Mouse (Mus musculus) spleen, adult 18-20 months (tissue): Measurements from ENCODE around the gene Olfr1499.
"Not testable (repeated sequence)": the region's sequence is repeated elsewhere in the genome, so short reads cannot be mapped to it uniquely, and the experiment has no call there.

Source experiments
- DNase-seq, 2 experiments: peaks; one replicate each; pipeline ENCODE4 v3.0.0; 2022; ENCODE audit warnings: mixed read lengths in 2 of 2

Gene Olfr1499

DNA sequence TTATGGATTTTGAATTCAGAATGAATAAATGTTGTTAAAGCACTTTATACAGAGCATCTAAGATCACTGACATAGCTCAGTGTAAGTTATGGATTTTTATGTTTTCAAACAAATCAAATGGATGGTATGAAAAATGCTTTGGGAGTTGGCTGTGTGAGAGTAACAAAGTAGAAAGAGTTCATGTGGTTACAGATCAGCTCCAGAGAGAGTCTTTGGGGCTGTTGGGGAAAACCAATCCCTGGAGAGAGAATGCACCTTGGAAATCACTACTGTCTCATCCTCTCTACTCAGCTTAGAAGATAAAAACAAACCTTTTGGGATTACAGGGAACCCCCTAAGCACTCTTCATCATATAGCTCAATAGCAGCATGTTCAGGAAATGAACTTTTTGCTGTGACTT lies at the start of gene Olfr1499:
Olfr1499 (minus strand) TSS at position 101 of the 400 bp plus-strand sequence.
- DNase-seq = no peak

DNA sequence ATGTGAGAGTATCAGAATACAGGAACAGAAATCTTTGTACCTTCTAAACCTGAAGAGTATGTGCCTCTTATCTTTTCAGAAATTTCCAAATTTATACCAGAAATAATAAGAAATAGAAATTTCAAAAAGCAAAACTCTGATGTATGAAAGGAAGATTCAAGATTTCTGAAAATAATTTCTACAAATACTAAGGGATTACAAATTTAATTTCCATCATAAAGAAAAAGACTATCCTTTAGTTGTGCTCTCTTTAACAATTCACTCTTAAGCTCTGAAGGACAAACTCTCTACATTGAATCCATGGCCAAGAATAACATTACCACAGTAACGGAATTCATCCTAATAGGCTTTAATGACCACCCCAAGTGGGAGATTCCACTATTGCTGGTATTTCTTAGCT lies 42.2 kb upstream of the Olfr1499 start, which contains the start of gene Olfr1502:
Olfr1502 (plus strand) TSS at position 301 of the 400 bp plus-strand sequence.
- DNase-seq = no peak

DNA sequence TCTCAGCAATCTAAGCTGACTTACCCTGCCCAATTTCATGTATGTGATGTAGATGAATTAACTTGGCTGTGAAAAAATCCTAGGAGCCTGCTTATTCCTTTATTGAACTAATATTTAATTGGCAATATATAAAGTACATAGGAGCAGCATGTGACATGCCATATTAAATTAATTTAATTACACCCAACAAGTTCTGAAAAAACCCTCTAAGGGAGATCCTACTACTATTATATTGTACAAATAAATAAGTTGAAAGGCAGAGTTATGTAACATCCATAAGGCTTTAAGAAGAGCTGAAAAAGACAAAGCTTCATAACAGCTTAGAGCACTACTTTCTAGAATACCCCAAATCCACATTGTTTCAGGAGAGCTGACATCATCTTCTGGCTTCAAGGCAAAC lies 31.3 kb upstream of the Olfr1499 start, which contains the start of gene Olfr1501:
Olfr1501 (minus strand) TSS at position 101 of the 400 bp plus-strand sequence.
- not testable (repeated sequence) for DNase-seq

DNA sequence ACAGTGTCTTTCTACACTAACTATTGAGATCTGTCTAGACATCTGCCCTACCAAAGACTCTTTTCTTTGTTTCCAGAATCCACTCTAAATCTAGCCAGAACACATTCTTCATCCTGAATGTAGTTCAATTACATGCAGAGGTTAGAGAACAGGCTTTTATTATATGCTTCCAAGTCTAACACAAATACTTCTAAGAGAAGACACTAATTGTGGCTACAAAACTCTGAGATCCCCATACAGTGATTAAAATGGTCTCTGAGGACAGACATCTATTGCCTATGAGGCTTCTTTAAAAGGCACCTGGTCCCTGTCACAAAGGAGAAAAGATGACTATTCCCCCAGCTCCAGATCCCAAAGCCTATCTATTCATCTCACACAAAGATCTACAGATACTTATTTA lies 11.1 kb upstream of the Olfr1499 start, which contains the start of gene Olfr1500:
Olfr1500 (minus strand) TSS at position 101 of the 400 bp plus-strand sequence.
- no peak for DNase-seq

DNA sequence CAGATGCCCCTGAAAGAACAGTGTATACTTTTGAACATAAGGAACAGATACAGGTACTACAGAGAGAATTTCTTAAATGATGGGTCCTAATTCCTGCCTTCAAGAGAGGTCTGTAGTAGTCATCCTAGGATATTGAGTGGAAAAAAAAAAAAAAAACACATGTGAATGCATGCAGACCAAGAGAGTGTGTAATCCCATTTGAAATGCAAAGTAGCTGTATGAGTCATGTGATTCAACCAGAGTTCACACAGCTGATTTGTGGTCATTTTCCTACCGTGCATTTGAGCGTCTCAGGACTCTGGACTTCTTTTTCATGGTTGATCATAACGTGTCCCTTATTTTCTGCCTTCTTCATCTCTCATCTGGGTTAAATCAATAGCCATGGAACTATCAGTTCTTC lies 9.2 kb upstream of the Olfr1499 start:
- DNase-seq = no peak

DNA sequence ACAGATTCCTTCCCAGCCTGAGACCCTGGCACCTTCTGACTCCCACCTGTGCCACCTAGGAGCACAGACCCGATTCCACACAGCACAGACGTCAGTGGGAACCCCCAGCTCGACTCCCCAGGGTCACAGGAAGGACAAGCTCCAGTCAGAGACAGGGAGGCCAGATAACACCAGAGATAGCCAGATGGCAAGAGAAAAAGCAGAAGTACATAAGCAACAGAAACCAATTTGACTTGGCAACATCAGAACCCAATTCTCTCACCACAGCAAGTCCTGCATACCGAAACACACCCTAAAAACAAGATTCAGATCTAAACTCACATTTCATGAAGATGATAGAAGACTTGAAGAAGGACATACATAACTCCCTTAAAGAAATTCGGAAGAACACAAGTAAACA lies 1.6 kb upstream of the Olfr1499 start:
- DNase-seq = no peak

DNA sequence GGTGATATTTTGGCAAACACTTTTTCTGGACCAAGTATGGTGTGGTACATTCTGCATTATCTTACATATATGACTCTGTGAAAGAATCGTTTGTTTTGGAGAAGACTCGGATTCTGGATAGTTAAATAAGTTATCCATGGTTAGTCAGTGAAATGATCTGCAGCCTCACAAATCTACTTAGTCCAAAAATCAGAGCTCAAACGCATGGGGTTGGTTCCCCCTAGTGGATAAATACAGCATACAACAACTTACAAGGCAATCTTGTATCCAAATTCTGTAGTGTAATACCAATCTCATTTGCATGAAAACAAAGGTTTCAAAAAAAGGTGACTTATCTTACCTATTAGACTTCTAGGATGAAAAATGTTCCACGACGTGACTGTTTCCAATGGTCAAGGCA lies 420 bp downstream of the Olfr1499 start:
- no peak for DNase-seq

DNA sequence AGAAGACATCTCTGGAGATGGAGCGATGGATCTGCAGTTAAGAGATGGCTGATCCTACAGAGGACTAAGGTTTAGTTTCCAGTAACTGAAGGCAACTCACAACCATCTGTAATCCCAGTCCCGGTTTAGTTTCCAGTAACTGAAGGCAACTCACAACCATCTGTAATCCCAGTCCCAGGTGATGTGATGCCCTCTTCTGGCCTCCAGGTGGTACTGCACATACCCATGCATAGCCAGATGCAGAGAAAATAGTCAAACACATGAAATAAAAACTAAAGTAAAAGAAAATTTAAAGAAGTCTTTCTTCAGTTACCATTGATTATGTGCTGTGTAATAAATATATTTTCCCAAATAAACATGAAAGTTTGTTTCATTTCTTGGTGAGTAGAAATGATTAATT lies 6.4 kb downstream of the Olfr1499 start:
- DNase-seq = no peak

DNA sequence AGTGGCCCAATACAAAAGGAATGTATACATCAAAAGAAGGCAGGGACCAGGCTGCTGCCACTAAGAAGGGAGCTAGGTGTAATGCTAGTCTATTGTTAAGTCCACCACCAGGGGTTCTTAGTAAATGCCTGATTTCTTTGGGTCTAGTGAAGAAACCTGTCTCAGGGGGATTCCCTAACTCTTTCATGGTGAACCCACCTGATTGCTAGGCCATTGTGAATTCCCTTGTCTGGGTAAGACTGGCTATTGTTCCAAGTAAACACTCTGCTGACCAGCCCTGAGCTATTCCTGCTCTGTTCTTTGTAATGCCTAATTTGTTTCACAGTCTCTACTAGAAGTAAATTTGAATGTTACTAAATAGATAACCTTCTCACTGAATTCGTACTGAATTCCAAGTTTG lies 13.8 kb downstream of the Olfr1499 start:
- DNase-seq = not testable (repeated sequence)

DNA sequence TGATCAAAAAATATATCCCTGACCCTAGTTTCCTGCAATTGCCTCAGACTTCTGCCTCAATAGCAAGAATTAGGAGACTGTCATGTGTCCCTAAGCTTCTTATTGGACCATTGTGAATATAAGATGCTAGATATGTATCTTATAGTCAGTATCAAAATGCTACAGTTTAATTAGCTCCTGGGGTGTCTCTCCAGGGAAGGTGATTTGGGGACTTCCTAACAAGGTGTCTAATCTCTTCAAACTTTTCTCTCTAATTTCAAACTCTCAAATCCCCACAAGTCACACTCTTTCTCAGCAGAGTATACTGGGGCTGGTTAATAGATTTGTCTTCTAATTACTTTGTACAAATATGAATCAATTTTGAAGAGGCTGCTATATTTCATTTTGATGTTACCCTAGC lies 21.1 kb downstream of the Olfr1499 start, which contains the start of gene Olfr1497:
Olfr1497 (minus strand) TSS at position 101 of the 400 bp plus-strand sequence.
- DNase-seq = no peak

DNA sequence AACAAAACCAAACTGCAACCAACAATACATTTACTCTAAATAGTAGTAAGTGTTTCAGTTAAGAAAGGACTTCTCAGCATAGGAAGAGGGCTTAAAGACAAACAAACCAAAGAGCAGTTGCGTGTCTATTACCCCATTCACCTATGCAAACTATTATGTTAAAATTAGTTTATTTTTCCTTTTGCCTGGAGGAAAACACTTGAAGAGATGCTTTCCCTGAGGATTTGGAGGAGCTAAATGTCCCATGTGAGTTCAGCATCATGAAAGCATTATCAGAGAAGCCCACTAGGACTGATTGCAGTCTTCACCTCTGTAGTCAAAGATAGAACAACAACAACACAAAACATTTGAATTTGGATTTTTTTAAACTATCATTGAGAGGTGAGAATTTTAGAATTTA lies 41.7 kb downstream of the Olfr1499 start, which contains the start of gene Olfr1496:
Olfr1496 (plus strand) TSS at position 301 of the 400 bp plus-strand sequence.
- DNase-seq = no peak

DNA sequence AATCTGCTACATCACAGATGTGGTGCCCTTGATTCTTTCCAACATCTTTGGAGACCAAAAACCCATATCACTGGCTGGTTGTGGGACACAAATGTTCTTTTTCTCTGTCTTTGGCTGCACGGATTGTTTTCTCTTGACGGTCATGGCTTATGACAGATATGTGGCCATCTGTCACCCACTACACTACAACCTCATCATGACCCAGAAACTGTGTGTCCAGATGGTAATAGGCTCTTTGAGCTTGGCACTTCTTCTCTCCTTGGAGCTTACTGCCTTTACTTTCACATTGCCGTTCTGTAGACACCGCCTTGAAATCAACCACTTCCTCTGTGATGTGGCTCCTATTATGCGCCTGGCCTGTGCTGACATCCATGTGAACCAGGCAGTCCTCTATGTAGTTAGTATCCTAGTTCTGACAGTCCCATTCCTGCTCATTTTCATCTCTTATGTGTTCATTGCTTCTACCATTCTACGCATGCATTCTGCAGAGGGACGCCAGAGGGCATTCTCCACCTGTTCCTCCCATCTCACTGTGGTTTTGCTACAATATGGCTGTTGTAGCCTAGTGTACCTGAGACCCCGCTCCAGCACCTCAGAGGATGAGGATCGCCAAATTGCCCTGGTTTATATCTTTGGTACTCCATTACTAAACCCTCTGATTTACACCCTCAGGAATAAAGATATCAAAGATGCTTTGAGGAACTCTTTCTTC lies 50.5 kb downstream of the Olfr1499 start:
- DNase-seq = no peak

DNA sequence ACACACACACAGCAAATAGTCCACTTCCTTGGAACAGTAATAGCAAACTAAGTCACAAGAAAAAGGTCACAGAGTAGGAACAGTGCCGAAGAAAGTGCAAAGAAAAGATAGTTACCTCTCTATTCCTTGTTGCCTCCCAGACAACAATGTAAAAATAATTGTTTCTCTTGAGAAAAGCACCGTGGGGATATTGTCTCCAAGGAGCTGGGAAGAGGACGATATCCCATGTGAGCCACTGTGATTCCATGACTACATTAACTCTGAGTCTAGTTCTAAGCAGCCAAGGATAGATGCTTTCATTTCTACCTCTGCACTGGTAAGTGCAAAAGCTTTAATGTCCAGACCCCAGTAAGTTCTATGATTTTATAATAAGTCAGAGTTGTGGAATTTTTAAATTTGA lies 54.9 kb downstream of the Olfr1499 start, which contains the start of gene Olfr1495:
Olfr1495 (plus strand) TSS at position 301 of the 400 bp plus-strand sequence.
- DNase-seq = no peak
